Mouse (Mus musculus) brown adipose tissue, adult 24 weeks (tissue): ENCODE measurements around the gene Psmd1. TPM values are rescaled to one million over a fixed set of nuclear protein-coding genes. Genes with fewer than 3 reads are reported as not detected.
A peak's percentile ranks its signal among the peaks of the same experiment; 100 is the strongest.
"Not testable (repeated sequence)": the region's sequence is repeated elsewhere in the genome, so short reads cannot be mapped to it uniquely, and the experiment has no call there.

Experiments
- H3K27ac ChIP-seq: fragments of 200-500 bp; replicated peaks from 2 replicates; pipeline ENCODE4 v1.5.1; 2012; ENCODE audit warnings: low read depth, mild to moderate bottlenecking, low read length
- H3K4me1 ChIP-seq: fragments of 200-500 bp; 2 replicates; pipeline ENCODE4 v1.6.1; 2012; ENCODE audit warnings: low read length, mixed read lengths; ENCODE audit not compliant: control insufficient read depth, insufficient read depth, insufficient read length
- H3K4me3 ChIP-seq: fragments of 200-500 bp; 2 replicates; pipeline ENCODE4 v1.5.1; 2012; ENCODE audit warnings: low read depth, mild to moderate bottlenecking, low read length, moderate library complexity; ENCODE audit not compliant: insufficient read depth
- polyA plus RNA-seq: library from polyadenylated mRNA; stranded (reverse); fragments of >200 nt; gene quantifications from 2 replicates; pipeline ENCODE4 v1.2.4, GENCODE M21; 2012; ENCODE audit not compliant: missing spikeins, insufficient read depth, insufficient read length

The Psmd1 gene
- polyA plus RNA-seq, result 76.2 and 91.1 TPM in 2 replicates

- Histone ChIP-seq H3K4me1 (peaks cover 4% of the 10 kb centered on the region; the same call in 1 of the 2 replicates), H3K4me3 (peak within 1 kb of the TSS; percentile 84), H3K27ac (peak within 1 kb of the TSS; percentile 95)
Observed at GRCm38 (mm10) chr1:86064271-86064991, at the start of gene Psmd1. Gene Psmd1 (plus strand): TSS chr1:86064387.

GRCm38 (mm10) chr1:86015758-86016157 lies 48.4 kb upstream of the Psmd1 start:
- not testable (repeated sequence) for H3K4me1 ChIP-seq, H3K27ac ChIP-seq, H3K4me3 ChIP-seq

- H3K4me3 ChIP-seq, result no peak within 1 kb of the TSS
- H3K4me1 ChIP-seq, result no peaks in the 10 kb centered on the region
- H3K27ac ChIP-seq, result no peak within 1 kb of the TSS
Observed at GRCm38 (mm10) chr1:86016516-86016915, 47.7 kb upstream of the Psmd1 start, which contains the start of gene Spata3. Gene Spata3 (plus strand): TSS chr1:86016816.

GRCm38 (mm10) chr1:86018235-86019055 lies 45.7 kb upstream of the Psmd1 start:
- no peak overlapping the region for H3K27ac ChIP-seq

GRCm38 (mm10) chr1:86021365-86021989 lies 42.7 kb upstream of the Psmd1 start:
- no peak overlapping the region for H3K4me3 ChIP-seq

More at GRCm38 (mm10) chr1:86018235-86019055, 45.7 kb upstream of the Psmd1 start:
- Histone ChIP-seq H3K4me1 (no peaks in the 10 kb centered on the region), H3K4me3 (peak overlapping the region; percentile 29; the same call in 1 of the 2 replicates)

GRCm38 (mm10) chr1:86032273-86032987 lies 31.8 kb upstream of the Psmd1 start:
- Histone ChIP-seq H3K4me1 (no peaks in the 10 kb centered on the region), H3K4me3 (no peak overlapping the region), H3K27ac (no peak overlapping the region)

More at GRCm38 (mm10) chr1:86021365-86021989, 42.7 kb upstream of the Psmd1 start:
- H3K4me1 ChIP-seq, result no peaks in the 10 kb centered on the region
- no peak overlapping the region for H3K27ac ChIP-seq

- Histone ChIP-seq H3K4me1 (peaks cover 4% of the 10 kb centered on the region; the same call in 1 of the 2 replicates), H3K4me3 (no peak overlapping the region), H3K27ac (peak overlapping the region; percentile 61)
Observed at GRCm38 (mm10) chr1:86038191-86038951, 25.8 kb upstream of the Psmd1 start.

GRCm38 (mm10) chr1:86040131-86040530 lies 24.1 kb upstream of the Psmd1 start:
- H3K27ac ChIP-seq, result no peak overlapping the region
- H3K4me3 ChIP-seq, result no peak overlapping the region

GRCm38 (mm10) chr1:86040817-86041216 lies 23.4 kb upstream of the Psmd1 start:
- no peak overlapping the region for H3K4me3 ChIP-seq
- H3K27ac ChIP-seq, result no peak overlapping the region
- H3K4me1 ChIP-seq, result peaks cover 4% of the 10 kb centered on the region; the same call in 1 of the 2 replicates

More at GRCm38 (mm10) chr1:86040131-86040530, 24.1 kb upstream of the Psmd1 start:
- H3K4me1 ChIP-seq, result peaks cover 4% of the 10 kb centered on the region; the same call in 1 of the 2 replicates

- Histone ChIP-seq H3K4me3 (no peak overlapping the region), H3K27ac (no peak overlapping the region)
Observed at GRCm38 (mm10) chr1:86045056-86045455, 19.1 kb upstream of the Psmd1 start.

GRCm38 (mm10) chr1:86045848-86046805 lies 18.1 kb upstream of the Psmd1 start, which contains the start of gene 2810459M11Rik:
Gene 2810459M11Rik (plus strand): TSS chr1:86045863.
- H3K4me3 ChIP-seq, result peak within 1 kb of the TSS; percentile 59
- no peaks in the 10 kb centered on the region; the same call in none of the 2 replicates for H3K4me1 ChIP-seq
- no peak within 1 kb of the TSS for H3K27ac ChIP-seq

More at GRCm38 (mm10) chr1:86045056-86045455, 19.1 kb upstream of the Psmd1 start:
- H3K4me1 ChIP-seq, result no peaks in the 10 kb centered on the region; the same call in none of the 2 replicates

- Histone ChIP-seq H3K27ac (no peak overlapping the region), H3K4me3 (peak overlapping the region; percentile 59), H3K4me1 (no peaks in the 10 kb centered on the region; the same call in none of the 2 replicates)
Observed at GRCm38 (mm10) chr1:86046833-86047563, 17.2 kb upstream of the Psmd1 start.
